Mouse (Mus musculus): ENCODE data around the gene Astn2.

- TF ChIP-seq CTCF (conservative IDR thresholded peaks at IDR 0.05; ENCODE audit: low read length) (no peak), NANOG (IDR thresholded peaks at IDR 0.05; ENCODE audit: borderline replicate concordance, low read length) (no peak)
Observed at GRCm38 (mm10) chr4:66397216-66397615, 7.2 kb downstream of the Astn2 start.

Measured in E14TG2a.4 (cell line).